Mouse (Mus musculus) heart, postnatal 4 days (tissue): ENCODE results near the gene Mvk. TPM values are rescaled to one million over a fixed set of nuclear protein-coding genes. Genes with fewer than 3 reads are reported as not detected.

Experiments used
- DNase-seq: peaks from one replicate; pipeline ENCODE4 v3.0.0; 2021
- total RNA-seq, 2 experiments: library from RNA; stranded (reverse); gene quantifications; 2 replicates each; pipeline ENCODE4 v1.2.3; 2021

Gene Mvk
- 10 to 100 TPM; 14.8 to 18.2 TPM for total RNA-seq

DNA sequence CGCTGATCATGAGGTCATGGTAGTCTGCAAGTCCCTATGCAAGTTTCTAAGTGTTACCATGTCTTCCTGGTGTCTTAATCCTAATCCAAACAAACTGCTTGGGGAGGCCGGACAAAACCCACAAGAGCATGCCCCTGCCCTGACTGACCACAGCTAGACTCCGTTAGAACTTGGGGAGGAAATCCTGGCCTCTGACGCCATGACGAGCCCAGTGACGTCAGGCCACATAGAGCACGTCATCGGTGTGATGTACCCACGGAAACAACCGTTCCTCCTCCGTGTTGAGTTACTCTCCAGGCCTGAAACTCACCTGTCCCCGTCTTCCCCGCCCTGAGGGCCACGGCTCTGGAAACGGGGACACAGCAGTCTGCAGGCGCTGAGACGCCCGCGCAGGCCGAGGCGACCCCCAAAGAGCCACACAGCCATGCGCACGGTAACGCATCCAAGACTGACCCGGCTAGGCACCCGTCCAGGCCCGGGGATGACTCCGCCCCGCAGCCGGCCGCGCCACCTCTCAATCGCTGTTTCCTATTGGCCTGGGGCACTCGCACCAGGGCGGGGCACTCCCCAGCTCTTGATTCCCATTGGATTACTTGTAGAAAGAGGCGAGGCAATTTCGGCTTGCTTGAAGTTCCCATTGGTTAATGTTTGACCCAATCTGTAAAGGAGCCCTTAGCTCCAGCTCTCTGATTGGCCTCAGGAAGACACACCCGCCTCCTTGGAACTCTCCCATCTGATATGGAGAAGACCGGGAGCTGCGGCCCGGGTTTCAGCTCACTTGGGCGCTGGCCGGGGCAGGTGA, at the start of gene Mvk, which contains the start of gene Mmab:
Mvk (plus strand) TSS at position 704 of the 802 bp plus-strand sequence.
Mmab (minus strand) TSS at position 495 of the 802 bp plus-strand sequence.
- peak; percentile 98 for DNase-seq

GRCm38 (mm10) chr5:114406592-114406991, 37.5 kb upstream of the Mvk start:
- no peak for DNase-seq

DNA sequence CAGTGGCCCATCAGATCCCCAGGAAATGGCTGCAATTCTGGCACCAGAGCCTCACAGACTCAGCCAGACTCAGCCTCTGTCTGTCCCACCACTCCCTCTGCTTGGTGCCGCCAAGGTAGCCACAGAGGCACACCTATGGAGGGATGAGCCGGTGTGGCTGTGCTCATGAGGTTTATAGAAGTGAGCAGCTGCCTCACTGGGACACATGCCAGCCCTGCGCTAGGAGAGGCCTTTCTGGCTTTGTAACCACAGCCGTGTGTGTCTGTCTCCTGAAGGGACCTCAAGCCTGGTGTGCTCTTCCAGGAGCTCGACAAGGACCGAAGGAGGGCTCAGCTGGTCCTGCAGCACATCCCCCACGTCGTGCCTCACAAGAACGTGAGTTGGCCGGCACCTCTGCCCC, 36.8 kb upstream of the Mvk start:
- DNase-seq: no peak

DNA sequence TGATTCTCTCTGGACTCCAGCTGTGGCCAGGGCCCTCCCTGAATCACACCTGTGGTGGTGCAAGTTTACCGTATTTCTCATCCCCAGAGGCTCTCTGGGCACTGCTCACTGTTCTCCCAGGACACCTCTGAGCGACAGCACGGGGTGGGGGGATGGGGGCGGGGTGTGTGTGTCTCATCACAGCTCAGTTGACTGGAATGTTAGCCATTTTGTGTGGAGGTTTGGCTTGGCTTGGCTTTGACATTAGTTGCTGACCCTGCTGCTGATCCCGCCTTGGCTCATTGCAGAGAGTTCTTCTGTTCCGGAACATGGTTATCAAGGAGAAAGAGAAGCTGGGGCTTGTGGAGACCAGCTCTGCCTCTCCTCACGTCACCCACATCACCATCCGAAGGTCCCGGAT, 36.3 kb upstream of the Mvk start:
- DNase-seq: no peak

GRCm38 (mm10) chr5:114408846-114409245, 35.2 kb upstream of the Mvk start:
- no peak for DNase-seq

DNA sequence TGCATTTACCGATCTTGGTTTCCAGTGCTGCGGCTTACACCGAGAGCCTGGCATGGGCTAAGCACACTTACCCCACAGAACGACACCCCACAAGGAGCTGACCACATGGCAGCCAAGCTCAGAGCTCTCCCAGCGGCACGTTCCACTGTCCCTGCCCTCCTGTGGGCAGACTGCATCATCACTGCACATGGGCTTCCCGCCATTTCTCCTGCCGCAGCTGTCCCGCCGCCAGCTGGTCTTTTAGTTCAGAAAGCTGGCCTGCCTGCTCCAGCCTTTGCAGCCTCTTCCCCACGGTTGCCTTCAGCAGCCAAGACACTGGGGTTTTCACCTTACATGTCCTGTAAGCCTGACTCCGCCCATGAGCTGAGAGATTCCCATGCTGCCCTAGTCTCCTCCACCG, 33.6 kb upstream of the Mvk start:
- no peak for DNase-seq

- no peak for DNase-seq
These were observed 31.6 kb upstream of the Mvk start for GRCm38 (mm10) chr5:114412361-114412998.

GRCm38 (mm10) chr5:114413067-114413735, 30.9 kb upstream of the Mvk start:
- no peak for DNase-seq

GRCm38 (mm10) chr5:114415606-114416005, 28.5 kb upstream of the Mvk start:
- no peak for DNase-seq

- DNase-seq: no peak
These were observed 27.2 kb upstream of the Mvk start for GRCm38 (mm10) chr5:114416855-114417254.

DNA sequence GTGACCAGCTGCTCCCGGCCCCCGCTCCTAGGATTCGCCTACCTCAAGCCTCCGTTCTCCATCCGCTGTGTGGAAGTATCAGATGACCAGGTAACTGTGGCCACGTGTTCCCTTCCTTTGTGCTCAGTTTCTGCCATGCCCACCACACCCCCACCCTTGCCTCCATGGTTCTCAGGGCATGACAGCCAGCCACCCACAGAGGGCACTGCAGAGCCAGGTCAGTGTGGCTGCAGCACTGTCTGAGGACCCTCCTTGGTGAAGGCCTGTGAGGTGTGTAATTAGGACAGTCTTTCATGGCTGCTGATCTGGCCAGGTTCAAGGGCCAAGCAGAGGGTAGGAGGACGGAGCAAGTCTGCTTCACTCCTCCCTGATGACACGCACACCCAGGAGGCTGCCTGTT, 25.5 kb upstream of the Mvk start:
- peak; percentile 39 for DNase-seq

DNA sequence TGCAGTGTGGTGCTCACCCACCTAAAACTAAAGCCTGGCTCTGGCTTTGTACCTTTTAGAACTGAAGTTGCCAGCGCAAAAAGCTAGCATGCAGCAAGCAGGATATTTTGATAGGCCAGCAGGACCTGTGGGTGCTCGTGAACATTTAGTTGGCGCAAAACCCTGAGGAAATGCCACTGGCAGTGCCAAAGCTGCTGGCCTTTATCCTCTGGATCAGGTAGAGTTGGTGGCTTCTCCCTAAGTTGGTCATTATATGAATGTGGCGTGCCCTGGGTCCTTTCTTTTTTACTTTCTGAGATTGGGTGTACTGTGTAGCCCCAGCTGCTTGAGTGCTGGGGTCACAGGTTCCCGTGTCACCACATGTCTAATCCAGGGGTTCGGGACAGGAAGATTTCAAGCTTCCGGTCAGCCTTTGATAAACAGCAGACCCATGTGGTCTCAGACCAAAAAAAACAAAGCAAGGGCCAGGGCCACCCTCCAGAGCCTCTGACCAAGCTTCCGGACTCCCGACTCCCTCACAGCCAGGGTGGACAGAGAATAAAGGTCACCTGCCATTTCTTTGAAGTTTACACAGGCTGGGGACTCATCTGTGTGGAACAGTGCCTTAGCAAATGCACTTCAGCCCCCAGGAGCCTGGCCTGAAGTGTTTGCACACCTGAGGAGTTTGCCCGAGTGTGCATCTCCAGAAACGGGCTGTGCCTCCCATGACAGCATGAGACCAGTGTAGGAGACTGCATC, 22.3 kb upstream of the Mvk start:
- no peak for DNase-seq

DNA sequence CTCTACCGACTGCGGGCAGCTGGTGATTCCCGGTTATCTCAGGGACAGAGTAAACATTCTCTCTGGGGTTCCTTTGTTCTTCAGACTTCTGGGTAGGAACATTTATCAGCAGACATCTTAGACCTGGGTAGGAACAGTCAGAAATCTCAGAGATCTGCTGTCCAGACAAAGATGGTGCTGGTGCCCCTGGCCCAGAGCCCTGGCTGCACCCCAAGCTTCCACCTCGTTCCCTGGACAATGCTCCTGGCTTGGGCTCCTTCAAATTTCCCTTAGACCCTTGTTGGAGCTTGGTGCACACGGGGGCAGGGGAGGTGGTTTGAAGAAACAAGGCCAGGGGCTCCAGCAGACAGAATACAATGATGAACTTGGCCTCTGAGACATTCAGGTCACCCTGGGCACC, 21.5 kb upstream of the Mvk start:
- no peak for DNase-seq

DNA sequence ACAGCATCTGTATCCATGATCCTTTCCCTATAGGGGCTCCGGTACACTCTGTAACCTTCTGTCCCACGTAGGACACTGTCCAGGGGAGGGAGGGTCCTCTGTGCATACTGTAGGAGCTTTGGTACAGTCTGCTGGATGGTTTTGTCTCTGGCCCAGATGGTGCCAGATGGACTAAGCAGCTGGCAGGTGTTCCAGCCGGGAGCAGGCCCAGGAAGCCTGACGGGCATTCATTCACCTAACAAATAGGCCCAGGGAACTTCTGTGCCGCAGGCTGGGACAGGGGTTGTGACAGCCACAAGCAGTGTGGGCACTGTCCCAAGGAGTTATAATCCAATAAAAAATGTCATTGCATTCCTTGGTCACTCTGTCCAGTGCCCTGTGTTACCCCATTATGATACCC, 20.1 kb upstream of the Mvk start:
- no peak for DNase-seq

DNA sequence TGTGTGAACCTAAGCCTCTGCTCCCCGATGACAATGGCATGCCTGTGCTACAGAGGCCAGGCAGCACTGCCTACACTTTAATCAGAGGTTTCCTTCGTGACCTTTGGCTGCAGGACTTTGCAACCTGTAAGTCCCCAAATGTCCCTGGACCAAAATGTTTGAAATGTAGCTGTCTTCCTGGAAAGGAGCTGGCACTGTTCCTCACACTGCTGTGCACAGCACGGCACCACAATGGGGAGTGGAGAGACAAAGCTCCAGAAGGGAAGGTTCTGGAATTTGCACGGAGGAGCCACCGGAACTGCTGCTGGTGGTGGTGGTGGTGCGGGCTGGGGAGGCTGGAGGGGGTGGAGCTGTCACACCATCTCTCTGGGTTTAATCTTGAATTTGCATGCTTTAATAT, 17.3 kb upstream of the Mvk start:
- DNase-seq: no peak

DNA sequence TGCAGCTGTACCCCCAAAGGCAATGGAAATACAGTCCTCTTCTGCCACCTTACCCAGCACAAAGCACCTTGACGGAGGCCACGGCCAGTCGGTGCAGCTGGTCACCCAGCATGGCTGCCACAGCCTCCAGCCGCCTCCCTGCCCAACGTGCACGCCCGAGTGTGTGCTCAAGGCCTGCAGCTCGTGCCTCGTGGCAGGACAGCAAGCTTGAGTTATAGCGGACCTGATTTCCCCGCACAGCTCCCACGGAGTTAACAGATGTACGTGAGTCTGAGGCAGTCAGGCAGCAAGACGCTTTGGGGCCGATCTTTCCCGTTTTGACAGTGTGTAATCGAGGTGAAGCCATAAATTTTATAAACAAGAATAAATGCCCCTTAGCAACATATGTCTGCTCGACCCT, 15.4 kb upstream of the Mvk start:
- no peak for DNase-seq

DNA sequence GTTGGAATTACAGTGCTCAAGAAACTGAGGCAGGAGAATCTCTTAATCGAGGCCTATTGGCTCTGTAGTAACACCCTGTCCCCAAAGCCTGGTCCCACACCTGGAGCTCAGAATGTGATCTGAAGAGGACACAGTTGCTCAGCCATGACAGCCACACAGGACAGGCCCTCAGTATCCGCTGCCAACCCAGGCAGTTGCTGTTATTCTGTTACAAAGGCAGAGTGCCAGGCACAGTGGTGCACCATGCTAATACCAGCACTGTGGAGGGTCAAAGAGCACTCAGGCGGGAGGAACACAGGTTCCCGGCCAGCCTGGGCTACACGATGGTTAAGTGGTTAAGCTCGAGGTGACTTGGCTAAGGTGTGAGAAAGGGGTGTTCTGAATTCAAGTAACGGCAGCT, 14.3 kb upstream of the Mvk start:
- no peak for DNase-seq

DNA sequence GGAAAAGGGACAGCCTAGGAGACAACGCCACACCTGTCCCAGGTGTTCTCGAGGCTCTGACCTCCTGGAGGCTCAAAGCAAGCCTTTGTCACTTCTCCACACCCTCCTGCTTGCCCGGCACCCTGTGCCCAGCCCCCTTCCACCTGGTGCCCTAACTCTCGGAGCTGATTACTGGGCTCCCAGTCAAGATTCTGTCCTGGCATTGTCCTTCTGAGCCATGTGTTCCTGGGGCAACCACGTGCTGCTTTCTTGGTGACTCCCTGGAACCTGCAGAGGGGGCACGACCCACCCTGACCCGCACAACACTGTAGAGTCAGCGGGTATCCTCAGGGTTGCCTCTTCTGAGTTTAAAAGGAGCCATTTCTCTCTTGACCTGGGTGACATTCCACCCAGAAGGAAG, 9.7 kb upstream of the Mvk start:
- DNase-seq: no peak

GRCm38 (mm10) chr5:114435588-114435987, 8.5 kb upstream of the Mvk start:
- no peak for DNase-seq

GRCm38 (mm10) chr5:114444368-114444692, 261 bp downstream of the Mvk start:
- DNase-seq: no peak

DNA sequence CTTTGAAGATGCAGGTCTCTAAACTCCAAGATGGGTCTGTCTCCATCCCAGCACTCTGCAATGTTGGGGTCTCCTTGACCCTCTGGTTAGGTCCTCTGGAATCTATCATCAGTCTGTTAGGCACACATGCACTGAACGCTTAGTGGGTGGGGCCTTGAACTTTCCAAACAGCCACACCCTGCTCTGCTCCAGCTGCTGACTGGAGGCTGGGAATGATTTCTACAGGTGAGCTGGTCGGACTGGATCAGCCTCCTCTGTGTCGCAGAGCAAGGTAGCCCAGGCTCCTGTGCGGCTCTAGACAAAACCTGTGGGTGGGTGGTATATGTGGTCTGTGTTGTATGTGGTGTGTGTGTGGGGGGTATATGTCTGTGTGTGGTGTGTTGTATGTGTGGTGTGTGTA, 4.9 kb downstream of the Mvk start:
- no peak for DNase-seq

DNA sequence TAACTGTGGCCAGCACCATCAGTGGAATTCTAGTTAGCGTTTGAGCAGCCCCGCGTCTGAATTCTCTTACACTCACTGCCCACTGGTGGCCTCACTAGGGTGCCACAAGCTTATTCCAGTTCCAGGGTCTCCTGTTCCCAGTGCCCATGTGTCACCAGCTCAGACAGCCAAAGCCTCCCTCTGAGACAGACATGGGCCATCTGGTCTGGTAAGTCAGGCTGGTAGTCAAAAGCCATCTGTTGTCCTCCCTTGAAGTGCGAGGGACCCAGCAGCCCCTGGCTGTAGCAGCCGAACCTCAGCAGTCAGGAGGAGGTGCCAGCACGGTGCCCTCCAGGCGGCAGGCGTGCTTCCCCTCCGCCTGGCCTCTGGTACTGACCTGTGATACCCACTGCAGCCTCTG, 12.2 kb downstream of the Mvk start:
- no peak for DNase-seq

GRCm38 (mm10) chr5:114456995-114457605, 13.0 kb downstream of the Mvk start:
- DNase-seq: peak; percentile 47
